Mouse (Mus musculus): ENCODE data around the gene Ift27. TPM values are rescaled to one million over a fixed set of nuclear protein-coding genes. Genes with fewer than 3 reads are reported as not detected.

The Ift27 gene
- polyA plus RNA-seq (2014; fragmentation: Nextera tagmentation; extraction: Ambion mirVana): 92.9 and 105 TPM in 2 replicates

- H3K4me1 ChIP-seq (ENCODE audit: control insufficient read depth, insufficient read depth, low read length): peaks cover 12% of the 10 kb centered on the region; the same call in 1 of the 2 replicates
- H3K36me3 ChIP-seq (ENCODE audit: control insufficient read depth, insufficient read depth, low read length): no peaks in the 10 kb centered on the region
- H3K27me3 ChIP-seq (ENCODE audit: control insufficient read depth, insufficient read depth, low read length): no peaks in the 10 kb centered on the region
- no peaks in the 10 kb centered on the region for H3K9me3 ChIP-seq (ENCODE audit: control insufficient read depth, low read length)
- ATAC-seq (ENCODE audit: low FRiP score, low TSS enrichment): peak; percentile 97
- H3K9ac ChIP-seq (ENCODE audit: low read depth, low read length): peak within 1 kb of the TSS; percentile 77
- H3K4me2 ChIP-seq (replicated peaks; ENCODE audit: low read depth, low read length): peak within 1 kb of the TSS; percentile 86
- H3K4me3 ChIP-seq (ENCODE audit: low read length): peak within 1 kb of the TSS; percentile 73
- no peak within 1 kb of the TSS for H3K27ac ChIP-seq (ENCODE audit: low read depth, low read length)
- 2% methylated on average over 40 of the region's 40 CpGs for WGBS
These were observed at the start of gene Ift27 for GRCm38 (mm10) chr15:78173972-78174886. Ift27 (minus strand) TSS chr15:78174107.

- no peaks in the 10 kb centered on the region for H3K27me3 ChIP-seq (ENCODE audit: control insufficient read depth, insufficient read depth, low read length)
- H3K9ac ChIP-seq (ENCODE audit: low read depth, low read length): no peak overlapping the region
- no peak for ATAC-seq (ENCODE audit: low FRiP score, low TSS enrichment)
- H3K4me3 ChIP-seq (ENCODE audit: low read length): no peak overlapping the region
- no peak overlapping the region for H3K4me2 ChIP-seq (replicated peaks; ENCODE audit: low read depth, low read length)
- 84% methylated on average over 9 of the region's 9 CpGs for WGBS
- H3K36me3 ChIP-seq (ENCODE audit: control insufficient read depth, insufficient read depth, low read length): no peaks in the 10 kb centered on the region
- H3K4me1 ChIP-seq (ENCODE audit: control insufficient read depth, insufficient read depth, low read length): no peaks in the 10 kb centered on the region
- no peak overlapping the region for H3K27ac ChIP-seq (ENCODE audit: low read depth, low read length)
- H3K9me3 ChIP-seq (ENCODE audit: control insufficient read depth, low read length): no peaks in the 10 kb centered on the region
These were observed 41.4 kb upstream of the Ift27 start for GRCm38 (mm10) chr15:78215269-78215668.

- no peak for ATAC-seq (ENCODE audit: low FRiP score, low TSS enrichment)
- H3K4me1 ChIP-seq (ENCODE audit: control insufficient read depth, insufficient read depth, low read length): no peaks in the 10 kb centered on the region
- WGBS: 79% methylated on average over 8 of the region's 8 CpGs
These were observed 37.5 kb upstream of the Ift27 start for GRCm38 (mm10) chr15:78211367-78211766.

DNA sequence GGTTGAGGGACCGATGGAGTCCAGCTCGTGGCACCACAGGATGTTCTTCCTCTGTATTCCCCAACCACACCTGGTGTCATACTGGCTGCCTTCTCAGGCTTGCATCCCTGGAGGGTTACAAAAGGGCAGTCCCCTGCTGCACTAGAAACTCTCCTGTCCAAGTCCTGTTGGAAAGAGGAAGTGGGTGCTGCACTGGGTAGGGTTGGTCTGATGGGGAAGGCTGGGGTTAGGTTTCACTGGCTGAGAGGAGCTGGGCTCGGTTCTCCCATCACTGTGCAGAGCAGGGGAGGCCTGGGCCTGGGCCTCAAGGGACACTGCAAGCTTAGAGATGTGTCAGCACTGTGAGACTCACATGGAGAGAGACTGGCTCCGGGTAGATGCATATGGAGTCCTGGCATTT is 36.3 kb upstream of the Ift27 start:
- Histone ChIP-seq H3K4me3 (ENCODE audit: low read length) (no peak overlapping the region), H3K9me3 (ENCODE audit: control insufficient read depth, low read length) (no peaks in the 10 kb centered on the region; the same call in none of the 2 replicates), H3K9ac (ENCODE audit: low read depth, low read length) (no peak overlapping the region), H3K36me3 (ENCODE audit: control insufficient read depth, insufficient read depth, low read length) (no peaks in the 10 kb centered on the region), H3K4me2 (replicated peaks; ENCODE audit: low read depth, low read length) (no peak overlapping the region), H3K4me1 (ENCODE audit: control insufficient read depth, insufficient read depth, low read length) (no peaks in the 10 kb centered on the region), H3K27ac (ENCODE audit: low read depth, low read length) (no peak overlapping the region), H3K27me3 (ENCODE audit: control insufficient read depth, insufficient read depth, low read length) (peaks cover under 1% of the 10 kb centered on the region; the same call in 1 of the 2 replicates)
- 89% methylated on average over 4 of the region's 4 CpGs for WGBS
- no peak for ATAC-seq (ENCODE audit: low FRiP score, low TSS enrichment)

More at GRCm38 (mm10) chr15:78211367-78211766, 37.5 kb upstream of the Ift27 start:
- Histone ChIP-seq H3K9me3 (ENCODE audit: control insufficient read depth, low read length) (no peaks in the 10 kb centered on the region; the same call in none of the 2 replicates), H3K27ac (ENCODE audit: low read depth, low read length) (no peak overlapping the region), H3K4me2 (replicated peaks; ENCODE audit: low read depth, low read length) (no peak overlapping the region), H3K9ac (ENCODE audit: low read depth, low read length) (no peak overlapping the region), H3K27me3 (ENCODE audit: control insufficient read depth, insufficient read depth, low read length) (no peaks in the 10 kb centered on the region), H3K36me3 (ENCODE audit: control insufficient read depth, insufficient read depth, low read length) (no peaks in the 10 kb centered on the region), H3K4me3 (ENCODE audit: low read length) (no peak overlapping the region)

DNA sequence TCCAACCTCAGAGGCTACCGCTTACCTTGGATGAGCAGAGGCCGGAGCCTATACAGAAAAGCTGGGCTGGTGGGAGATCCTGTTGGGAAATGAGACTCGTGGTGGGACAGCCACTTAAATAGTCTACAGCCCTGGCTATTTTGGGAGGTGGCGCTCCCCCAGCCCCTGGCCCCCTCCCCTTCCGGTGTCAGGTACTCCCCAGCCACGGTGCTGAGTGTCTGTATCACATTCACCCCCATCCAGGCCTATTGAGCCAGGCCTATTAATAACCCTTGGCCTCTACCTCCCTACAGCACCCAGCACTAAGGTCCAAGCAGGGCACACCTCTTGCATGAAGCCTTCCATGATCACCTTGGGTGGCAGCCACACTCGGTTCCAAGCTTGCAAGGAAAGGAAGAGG is 32.4 kb upstream of the Ift27 start, which contains the start of gene Pvalb:
Pvalb (minus strand) TSS at position 89 of the 400 bp plus-strand sequence.
- ATAC-seq (ENCODE audit: low FRiP score, low TSS enrichment): no peak
- peaks cover 40% of the 10 kb centered on the region for H3K27me3 ChIP-seq (ENCODE audit: control insufficient read depth, insufficient read depth, low read length)
- no peak within 1 kb of the TSS for H3K4me3 ChIP-seq (ENCODE audit: low read length)
- WGBS: 86% methylated on average over 7 of the region's 7 CpGs
- no peaks in the 10 kb centered on the region; the same call in 1 of the 2 replicates for H3K4me1 ChIP-seq (ENCODE audit: control insufficient read depth, insufficient read depth, low read length)
- H3K27ac ChIP-seq (ENCODE audit: low read depth, low read length): no peak within 1 kb of the TSS
- no peaks in the 10 kb centered on the region; the same call in none of the 2 replicates for H3K9me3 ChIP-seq (ENCODE audit: control insufficient read depth, low read length)
- H3K36me3 ChIP-seq (ENCODE audit: control insufficient read depth, insufficient read depth, low read length): no peaks in the 10 kb centered on the region
- H3K9ac ChIP-seq (ENCODE audit: low read depth, low read length): no peak within 1 kb of the TSS
- no peak within 1 kb of the TSS for H3K4me2 ChIP-seq (replicated peaks; ENCODE audit: low read depth, low read length)

DNA sequence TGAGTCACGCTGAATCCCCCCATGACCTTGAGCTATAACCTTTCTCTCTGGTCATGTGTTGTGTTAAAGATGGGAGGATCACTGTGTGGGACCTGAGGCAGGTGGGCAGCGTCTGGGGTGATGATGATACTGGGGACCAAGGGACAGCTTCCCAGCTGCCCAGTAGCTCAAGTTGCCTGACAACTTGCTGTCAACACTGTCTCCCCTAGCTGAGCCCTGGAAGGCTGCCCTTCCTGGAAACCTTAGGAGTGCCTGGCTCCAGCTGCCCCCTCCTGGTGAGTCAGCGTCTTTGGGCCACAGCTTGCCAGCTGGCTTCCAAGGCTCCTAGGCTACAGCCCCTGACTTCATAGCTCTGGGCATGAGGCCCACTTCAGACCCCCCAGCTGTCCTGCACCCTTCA is 31.3 kb upstream of the Ift27 start:
- no peak for ATAC-seq (ENCODE audit: low FRiP score, low TSS enrichment)
- WGBS: 34% methylated on average over 3 of the region's 3 CpGs
- Histone ChIP-seq H3K27ac (ENCODE audit: low read depth, low read length) (no peak overlapping the region), H3K4me1 (ENCODE audit: control insufficient read depth, insufficient read depth, low read length) (no peaks in the 10 kb centered on the region; the same call in 1 of the 2 replicates), H3K36me3 (ENCODE audit: control insufficient read depth, insufficient read depth, low read length) (no peaks in the 10 kb centered on the region), H3K27me3 (ENCODE audit: control insufficient read depth, insufficient read depth, low read length) (peaks cover 43% of the 10 kb centered on the region), H3K9me3 (ENCODE audit: control insufficient read depth, low read length) (no peaks in the 10 kb centered on the region; the same call in none of the 2 replicates), H3K4me3 (ENCODE audit: low read length) (no peak overlapping the region), H3K9ac (ENCODE audit: low read depth, low read length) (no peak overlapping the region), H3K4me2 (replicated peaks; ENCODE audit: low read depth, low read length) (no peak overlapping the region)

DNA sequence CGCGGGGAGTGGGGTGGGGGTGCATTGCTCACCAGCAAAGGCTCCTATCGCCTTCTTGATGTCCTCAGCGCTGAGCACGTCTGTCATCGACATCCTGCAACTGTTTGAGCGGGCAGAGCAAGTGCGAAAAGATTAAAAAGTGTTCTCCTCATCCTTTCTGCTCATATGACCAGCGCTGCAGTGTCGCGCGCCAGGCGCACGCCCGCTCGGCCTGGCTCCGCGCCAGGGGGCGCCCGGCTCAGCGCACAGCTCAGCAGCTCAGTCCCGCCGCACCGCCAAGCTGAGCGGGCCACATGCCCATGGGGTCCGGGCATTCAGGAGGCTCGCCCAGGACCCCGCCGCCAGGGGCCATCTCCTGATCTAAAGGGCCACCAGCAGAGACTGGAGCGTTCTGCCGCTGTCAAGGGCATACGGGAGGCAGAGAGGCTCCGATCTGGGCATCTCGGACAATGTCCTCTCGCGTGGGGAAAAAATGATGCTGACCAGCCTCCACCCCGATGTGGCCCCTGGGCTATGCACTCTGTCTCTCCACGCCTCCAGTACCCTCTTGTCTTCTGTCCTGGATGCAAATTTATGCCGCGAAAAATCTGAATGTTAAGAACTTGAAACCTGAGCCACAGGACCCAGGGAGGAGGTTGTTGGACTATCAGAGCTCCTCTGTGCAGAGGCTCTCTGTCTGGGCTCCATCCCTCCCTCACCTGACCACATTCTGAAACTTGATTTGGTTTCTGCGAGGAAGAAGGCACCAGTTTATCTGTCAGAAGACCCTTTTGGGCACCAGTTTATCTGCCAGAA is 30.3 kb upstream of the Ift27 start:
- H3K27ac ChIP-seq (ENCODE audit: low read depth, low read length): no peak overlapping the region
- H3K27me3 ChIP-seq (ENCODE audit: control insufficient read depth, insufficient read depth, low read length): peaks cover 43% of the 10 kb centered on the region
- H3K9me3 ChIP-seq (ENCODE audit: control insufficient read depth, low read length): no peaks in the 10 kb centered on the region; the same call in 1 of the 2 replicates
- H3K4me2 ChIP-seq (replicated peaks; ENCODE audit: low read depth, low read length): peak overlapping the region; percentile 41
- no peaks in the 10 kb centered on the region for H3K36me3 ChIP-seq (ENCODE audit: control insufficient read depth, insufficient read depth, low read length)
- no peak overlapping the region for H3K9ac ChIP-seq (ENCODE audit: low read depth, low read length)
- peak; percentile 77 for ATAC-seq (ENCODE audit: low FRiP score, low TSS enrichment)
- peak overlapping the region; percentile 28 for H3K4me3 ChIP-seq (ENCODE audit: low read length)
- no peaks in the 10 kb centered on the region; the same call in 1 of the 2 replicates for H3K4me1 ChIP-seq (ENCODE audit: control insufficient read depth, insufficient read depth, low read length)
- WGBS: 2% methylated on average over 41 of the region's 41 CpGs

- Histone ChIP-seq H3K9me3 (ENCODE audit: control insufficient read depth, low read length) (no peaks in the 10 kb centered on the region), H3K4me3 (ENCODE audit: low read length) (no peak overlapping the region), H3K4me2 (replicated peaks; ENCODE audit: low read depth, low read length) (no peak overlapping the region), H3K36me3 (ENCODE audit: control insufficient read depth, insufficient read depth, low read length) (no peaks in the 10 kb centered on the region), H3K27me3 (ENCODE audit: control insufficient read depth, insufficient read depth, low read length) (no peaks in the 10 kb centered on the region), H3K4me1 (ENCODE audit: control insufficient read depth, insufficient read depth, low read length) (no peaks in the 10 kb centered on the region), H3K9ac (ENCODE audit: low read depth, low read length) (no peak overlapping the region), H3K27ac (ENCODE audit: low read depth, low read length) (no peak overlapping the region)
- WGBS: 65% methylated on average over 28 of the region's 28 CpGs
- ATAC-seq (ENCODE audit: low FRiP score, low TSS enrichment): no peak
These were observed 21.4 kb upstream of the Ift27 start for GRCm38 (mm10) chr15:78195096-78195880.
